Mouse (Mus musculus) E14TG2a.4 (cell line): ENCODE measurements around the gene Pla2g6.

Experiments used
- H3K27me3 ChIP-seq: 2 replicates; pipeline ENCODE4 v1.6.1; 2014; ENCODE audit warnings: low read length, control low read depth; ENCODE audit not compliant: insufficient read depth
- H3K36me3 ChIP-seq: 2 replicates; pipeline ENCODE4 v1.6.1; 2014; ENCODE audit warnings: low read length, control low read depth; ENCODE audit not compliant: insufficient read depth
- H3K4me1 ChIP-seq: replicated peaks from 2 replicates; pipeline ENCODE4 v1.6.1; 2014; ENCODE audit warnings: low read depth, low read length, control low read depth
- H3K4me3 ChIP-seq: replicated peaks from 2 replicates; pipeline ENCODE4 v1.5.1; 2014; ENCODE audit warnings: mild to moderate bottlenecking, low read length
- H3K9me3 ChIP-seq: 2 replicates; pipeline ENCODE4 v1.6.1; 2014; ENCODE audit warnings: low read length, control low read depth
- CTCF ChIP-seq: conservative IDR thresholded peaks from 2 replicates; pipeline ENCODE4 v1.5.1; 2014; ENCODE audit warnings: low read length
- NANOG ChIP-seq: IDR thresholded peaks from 2 replicates; pipeline ENCODE4 v1.6.1; 2014; ENCODE audit warnings: borderline replicate concordance, low read length, mixed read lengths
- POU5F1 ChIP-seq: IDR thresholded peaks from 2 replicates; pipeline ENCODE4 v1.6.1; 2014; ENCODE audit warnings: low read length, borderline replicate concordance

The Pla2g6 gene

DNA sequence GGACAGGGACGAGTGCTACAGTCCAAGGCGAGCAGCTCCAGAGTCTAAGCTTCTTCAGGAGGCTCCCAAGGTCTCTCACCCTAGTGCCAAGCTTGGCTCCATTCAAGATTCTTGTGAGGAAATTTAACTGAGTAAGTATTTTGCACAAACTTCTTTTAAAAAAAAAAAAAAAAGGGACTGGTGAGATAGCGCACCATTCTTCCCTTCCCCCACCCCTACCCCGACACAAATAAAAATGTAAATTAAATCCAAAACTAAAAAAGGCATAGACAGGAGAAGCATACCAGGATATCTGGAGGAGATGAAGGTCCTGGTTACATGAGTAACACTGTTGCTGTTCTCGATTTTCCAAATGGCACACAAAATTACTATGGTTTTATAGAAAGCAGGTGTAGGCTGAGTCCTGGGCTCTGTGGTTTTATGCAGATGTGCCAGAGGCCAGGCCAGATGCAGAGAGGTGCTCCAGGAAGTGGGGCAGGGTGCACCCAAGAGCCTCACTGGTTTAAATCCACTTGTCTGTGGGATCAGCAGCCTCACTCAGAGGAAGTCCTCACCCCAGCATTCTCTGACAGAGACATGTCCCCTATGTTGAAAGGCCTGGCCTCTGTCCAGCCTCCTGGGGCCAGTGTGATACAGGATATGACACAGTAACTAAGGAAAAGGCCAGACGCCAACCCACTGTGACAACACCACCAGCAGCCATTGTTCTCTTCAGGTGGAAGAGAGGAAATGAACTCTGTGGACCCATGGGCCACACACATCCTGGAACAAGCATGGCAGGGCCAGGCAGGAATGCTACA, 5.0 kb downstream of the Pla2g6 start:
- H3K9me3 ChIP-seq, result no peaks in the 10 kb centered on the region
- H3K4me1 ChIP-seq, result peaks cover 67% of the 10 kb centered on the region
- H3K27me3 ChIP-seq, result no peaks in the 10 kb centered on the region
- TF ChIP-seq NANOG (no peak), CTCF (no peak)
- H3K36me3 ChIP-seq, result peaks cover 56% of the 10 kb centered on the region
- H3K4me3 ChIP-seq, result no peak overlapping the region

DNA sequence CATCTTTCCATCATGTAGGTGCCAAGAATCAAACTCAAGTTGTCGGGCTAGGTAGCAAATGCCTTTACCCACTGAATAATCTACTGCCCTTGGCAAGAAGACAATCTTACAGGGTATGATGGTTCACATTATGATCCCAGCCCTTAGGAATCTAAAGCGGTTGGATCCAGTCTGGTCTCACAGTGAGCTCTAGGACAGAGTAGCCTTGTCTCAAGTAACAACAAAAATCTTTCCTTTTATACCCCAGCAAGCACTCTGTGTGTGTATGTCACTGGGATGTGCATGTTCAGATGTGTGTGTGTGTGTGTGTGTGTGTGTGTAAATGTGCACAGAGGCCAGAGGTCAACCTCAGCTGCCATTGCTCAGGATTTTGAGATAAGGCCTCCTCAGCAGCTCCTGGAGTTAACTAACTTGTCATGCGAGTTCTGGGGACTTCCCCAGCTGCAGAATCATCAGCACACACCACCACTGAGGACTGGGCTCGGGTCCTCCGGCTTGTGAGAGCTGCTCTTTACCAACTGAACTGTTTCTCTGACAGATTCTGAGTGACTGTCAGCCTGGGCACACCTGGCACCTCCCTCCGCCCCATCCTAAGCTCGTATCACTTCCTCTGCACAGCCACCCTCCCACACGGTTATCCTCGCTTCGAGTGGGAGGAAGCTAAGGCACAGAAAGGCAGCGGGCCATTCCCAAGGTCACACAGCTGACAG, 5.8 kb downstream of the Pla2g6 start:
- Histone ChIP-seq H3K27me3 (no peaks in the 10 kb centered on the region), H3K4me3 (no peak overlapping the region), H3K36me3 (peaks cover 64% of the 10 kb centered on the region), H3K9me3 (peaks cover 6% of the 10 kb centered on the region), H3K4me1 (peaks cover 66% of the 10 kb centered on the region)
- TF ChIP-seq CTCF (no peak), POU5F1 (no peak), NANOG (no peak)

DNA sequence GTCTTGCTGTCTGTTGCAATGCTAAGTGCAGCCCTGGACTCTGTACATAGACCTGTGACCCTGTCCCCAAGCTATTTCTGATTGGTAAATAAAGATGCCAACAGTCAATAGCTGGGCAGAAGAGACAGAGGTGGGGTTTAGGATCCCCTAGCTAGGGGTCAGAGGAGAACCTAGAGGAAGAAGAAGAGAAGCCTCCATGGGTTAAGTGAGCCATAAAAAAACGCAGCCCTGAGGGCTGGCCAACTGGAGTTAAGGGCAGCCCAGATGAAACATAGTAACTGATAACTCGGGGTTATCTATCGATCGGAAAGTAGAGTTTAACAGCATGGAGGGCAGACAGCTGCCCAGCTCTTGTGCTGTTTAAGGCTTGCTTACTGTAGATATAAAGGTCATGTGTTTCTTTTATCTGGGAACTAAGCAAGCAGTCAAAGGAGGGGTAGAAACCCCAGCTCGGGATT, 6.4 kb downstream of the Pla2g6 start:
- TF ChIP-seq CTCF, result no peak
- TF ChIP-seq POU5F1, result no peak
- no peak for TF ChIP-seq NANOG
- H3K36me3 ChIP-seq, result peaks cover 69% of the 10 kb centered on the region
- peaks cover 59% of the 10 kb centered on the region for H3K4me1 ChIP-seq
- H3K27me3 ChIP-seq, result no peaks in the 10 kb centered on the region
- H3K9me3 ChIP-seq, result peaks cover 10% of the 10 kb centered on the region
- H3K4me3 ChIP-seq, result no peak overlapping the region

DNA sequence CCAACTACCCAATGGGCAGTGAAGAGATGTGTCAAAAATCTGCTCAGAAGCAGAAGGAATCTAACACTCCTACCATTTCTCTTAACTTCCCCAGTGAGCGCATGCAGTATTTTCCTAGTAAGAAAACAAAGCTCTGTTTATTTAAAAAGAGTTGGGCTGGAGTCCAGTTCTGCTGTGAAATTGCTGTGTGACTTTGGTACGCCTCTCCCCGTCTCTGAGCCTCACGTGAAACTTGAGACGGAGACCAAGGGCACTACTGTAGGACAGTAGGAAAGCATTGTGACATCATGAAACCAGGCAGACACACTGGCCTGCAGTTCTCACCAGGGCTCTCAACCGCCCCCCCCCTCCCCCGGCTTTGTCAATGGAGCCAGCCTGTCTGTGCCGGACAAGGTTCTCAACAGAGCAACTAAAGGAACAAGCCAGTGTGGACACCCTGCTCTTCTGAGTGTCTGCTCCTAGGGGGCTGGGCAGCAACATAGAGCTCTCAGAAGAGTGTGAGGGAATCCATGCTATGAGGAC, 14.3 kb downstream of the Pla2g6 start:
- Histone ChIP-seq H3K27me3 (no peaks in the 10 kb centered on the region), H3K4me3 (no peak overlapping the region), H3K9me3 (peaks cover 10% of the 10 kb centered on the region), H3K36me3 (peaks cover 78% of the 10 kb centered on the region), H3K4me1 (peaks cover 28% of the 10 kb centered on the region)
- TF ChIP-seq CTCF (no peak), POU5F1 (no peak), NANOG (no peak)

DNA sequence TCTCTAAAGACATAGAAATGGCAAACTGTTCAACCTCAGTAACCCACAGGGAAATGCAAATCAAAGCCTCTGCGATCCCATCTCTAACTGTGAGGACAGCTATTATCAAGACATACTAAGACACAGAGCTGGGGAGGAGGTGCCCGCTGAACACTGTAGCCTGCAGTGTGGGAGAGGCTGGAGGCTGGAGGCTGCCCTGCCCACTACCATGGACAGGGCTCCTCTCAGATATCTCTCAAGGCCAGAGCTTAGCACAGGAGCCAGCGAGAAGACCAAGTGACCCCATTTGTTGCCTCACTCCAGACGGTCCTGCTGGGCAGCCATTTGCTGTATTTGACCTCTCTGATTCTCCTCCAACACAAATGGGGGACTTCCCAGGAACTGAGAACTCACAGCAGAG, 20.3 kb downstream of the Pla2g6 start:
- TF ChIP-seq CTCF, result no peak
- no peak for TF ChIP-seq POU5F1
- no peak for TF ChIP-seq NANOG
- Histone ChIP-seq H3K36me3 (peaks cover 83% of the 10 kb centered on the region), H3K4me3 (no peak overlapping the region), H3K9me3 (no peaks in the 10 kb centered on the region), H3K27me3 (no peaks in the 10 kb centered on the region), H3K4me1 (peaks cover 39% of the 10 kb centered on the region)

DNA sequence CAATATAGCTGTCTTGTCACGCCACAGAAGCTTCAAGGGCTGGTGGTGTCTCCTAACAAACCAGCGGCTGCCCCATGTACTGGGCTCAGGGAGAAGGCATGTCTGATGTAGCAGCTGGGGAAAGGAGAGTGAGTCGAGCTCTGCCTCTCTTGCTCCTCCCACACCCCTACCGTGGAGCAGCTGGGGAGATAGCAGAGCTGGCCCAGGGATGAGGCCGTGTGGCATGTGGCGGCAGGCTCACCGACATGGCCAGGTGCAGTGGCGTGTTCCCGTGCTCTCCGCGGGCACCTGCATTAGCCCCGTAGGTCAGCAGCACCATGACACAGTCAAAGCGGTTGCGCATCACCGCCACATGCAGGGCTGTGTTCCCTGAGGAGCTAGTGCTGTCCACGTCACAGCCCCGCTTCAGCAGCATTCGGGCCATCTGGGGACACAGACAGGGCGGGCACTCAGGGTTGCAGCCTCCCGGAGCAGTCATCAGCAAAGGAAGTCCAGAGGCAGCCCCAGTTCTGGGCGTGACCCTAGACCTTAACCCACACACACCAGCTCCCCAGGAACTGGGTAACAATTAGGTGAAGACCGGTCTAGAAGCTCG, 22.1 kb downstream of the Pla2g6 start:
- Histone ChIP-seq H3K27me3 (no peaks in the 10 kb centered on the region), H3K4me1 (peaks cover 32% of the 10 kb centered on the region), H3K9me3 (no peaks in the 10 kb centered on the region), H3K36me3 (peaks cover 85% of the 10 kb centered on the region), H3K4me3 (peak overlapping the region; percentile 71)
- TF ChIP-seq POU5F1 (no peak), CTCF (no peak), NANOG (no peak)

DNA sequence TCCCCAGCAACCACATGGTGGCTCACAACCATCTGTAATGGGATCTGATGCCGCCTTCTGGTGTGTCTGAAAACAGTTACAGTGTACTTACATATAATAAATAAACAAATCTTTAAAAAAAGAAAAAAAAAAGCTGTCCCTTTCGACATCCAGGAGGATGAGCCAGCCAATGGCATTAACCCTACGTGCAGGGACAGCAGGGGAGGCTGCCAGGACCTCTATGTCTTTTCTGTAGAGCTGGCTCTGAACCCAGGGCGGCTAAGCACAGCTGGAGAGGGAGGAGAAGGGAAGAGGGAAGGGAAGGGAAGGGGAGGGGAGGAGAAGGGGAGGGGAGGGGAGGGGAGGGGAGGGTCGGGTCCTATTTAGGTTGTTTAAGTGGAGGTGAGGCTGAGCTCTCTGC, 23.4 kb downstream of the Pla2g6 start:
- Histone ChIP-seq H3K9me3 (no peaks in the 10 kb centered on the region), H3K4me1 (peaks cover 32% of the 10 kb centered on the region), H3K27me3 (no peaks in the 10 kb centered on the region), H3K4me3 (no peak overlapping the region), H3K36me3 (peaks cover 89% of the 10 kb centered on the region)
- no peak for TF ChIP-seq NANOG
- no peak for TF ChIP-seq POU5F1
- no peak for TF ChIP-seq CTCF

DNA sequence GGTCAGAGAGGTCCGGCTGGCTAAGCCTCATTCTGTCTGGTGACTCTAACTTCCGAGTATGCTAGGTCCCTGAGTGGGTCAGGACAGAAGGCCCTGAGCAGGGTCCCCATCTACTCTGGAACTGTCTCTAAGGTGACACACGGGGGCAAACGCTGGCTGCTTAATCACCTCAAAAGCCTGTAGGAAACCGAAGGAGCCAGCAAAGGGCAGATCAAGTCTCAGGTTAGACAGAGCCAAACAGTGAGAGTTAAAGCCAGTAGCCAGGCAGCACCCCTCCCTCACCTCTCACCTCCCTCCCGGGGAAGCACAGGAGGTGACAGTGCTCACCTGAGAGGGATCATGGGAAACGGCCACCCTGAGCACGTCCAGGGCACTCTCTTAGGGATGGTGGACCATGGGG, 24.5 kb downstream of the Pla2g6 start:
- H3K4me3 ChIP-seq, result no peak overlapping the region
- H3K36me3 ChIP-seq, result peaks cover 98% of the 10 kb centered on the region
- H3K4me1 ChIP-seq, result peaks cover 31% of the 10 kb centered on the region
- no peak for TF ChIP-seq NANOG
- no peak for TF ChIP-seq CTCF
- TF ChIP-seq POU5F1, result no peak
- no peaks in the 10 kb centered on the region for H3K27me3 ChIP-seq
- H3K9me3 ChIP-seq, result no peaks in the 10 kb centered on the region
